Mouse (Mus musculus) adrenal gland, adult 18-20 months (tissue): Measurements from ENCODE around the gene Stom. TPM values are rescaled to one million over a fixed set of nuclear protein-coding genes. Genes with fewer than 3 reads are reported as not detected.

ENCODE experiments used
- DNase-seq, 2 experiments: peaks; one replicate each; pipeline ENCODE4 v3.0.0; 2021 to 2022; ENCODE audit warnings: low spot score in 2 of 2
- total RNA-seq, 2 experiments: library from RNA; stranded (reverse); gene quantifications; 1 replicate in 1 of 2; 2 replicates in 1 of 2; pipeline ENCODE4 v1.2.3; 2021

Gene Stom
- total RNA-seq, 2 experiments from 2014 or later = 46.9 to 80.6 TPM

- no peak for DNase-seq
Observed at GRCm38 (mm10) chr2:35322404-35323164, 14.2 kb downstream of the Stom start.

GRCm38 (mm10) chr2:35320399-35320798 lies 16.4 kb downstream of the Stom start:
- no peak for DNase-seq

GRCm38 (mm10) chr2:35318405-35318804 lies 18.4 kb downstream of the Stom start:
- no peak for DNase-seq

GRCm38 (mm10) chr2:35317604-35318003 lies 19.2 kb downstream of the Stom start:
- DNase-seq = no peak

- DNase-seq = no peak
Observed at GRCm38 (mm10) chr2:35314300-35314699, 22.5 kb downstream of the Stom start.

GRCm38 (mm10) chr2:35309906-35310493 lies 26.8 kb downstream of the Stom start:
- no peak for DNase-seq

- DNase-seq = no peak
Observed at GRCm38 (mm10) chr2:35308166-35308565, 28.6 kb downstream of the Stom start.

GRCm38 (mm10) chr2:35302049-35302885 lies 34.5 kb downstream of the Stom start:
- DNase-seq = no peak

GRCm38 (mm10) chr2:35299437-35299836 lies 37.3 kb downstream of the Stom start:
- no peak for DNase-seq

- peak; percentile 68 to 75 for DNase-seq
Observed at GRCm38 (mm10) chr2:35297703-35298332, 39.0 kb downstream of the Stom start.

GRCm38 (mm10) chr2:35293291-35293690 lies 43.5 kb downstream of the Stom start:
- no peak for DNase-seq

GRCm38 (mm10) chr2:35292700-35293099 lies 44.1 kb downstream of the Stom start:
- DNase-seq = no peak

GRCm38 (mm10) chr2:35291856-35292255 lies 44.9 kb downstream of the Stom start:
- peak in 1 of 2 experiments; percentile 36 for DNase-seq

GRCm38 (mm10) chr2:35288758-35289635 lies 47.8 kb downstream of the Stom start:
- peak; percentile 75 to 77 for DNase-seq

- no peak for DNase-seq
Observed at GRCm38 (mm10) chr2:35287017-35287620, 49.7 kb downstream of the Stom start.

GRCm38 (mm10) chr2:35285209-35285608 lies 51.6 kb downstream of the Stom start:
- DNase-seq = no peak

- DNase-seq = no peak
Observed at GRCm38 (mm10) chr2:35283997-35284396, 52.8 kb downstream of the Stom start.

- DNase-seq = peak in 1 of 2 experiments; percentile 48
Observed at GRCm38 (mm10) chr2:35282214-35282613, 54.6 kb downstream of the Stom start.

- no peak for DNase-seq
Observed at GRCm38 (mm10) chr2:35280001-35280400, 56.8 kb downstream of the Stom start.
